Mouse (Mus musculus): ENCODE results near the gene Dscaml1. TPM values are rescaled to one million over a fixed set of nuclear protein-coding genes. Genes with fewer than 3 reads are reported as not detected.

Dscaml1 gene
- polyA plus RNA-seq, 2 experiments = not detected

- DNase-seq (ENCODE audit: low read depth in 3 of 3, low spot score in 3 of 3) (no peak), ATAC-seq (ENCODE audit: insufficient read depth) (no peak)
- Histone ChIP-seq H3K4me3 (ENCODE audit: insufficient read depth in 1 of 2, low read depth in 2 of 2, low read length in 2 of 2) (no peak overlapping the region), H3K4me1 (replicated peaks; ENCODE audit: control insufficient read depth in 2 of 2, insufficient read depth in 2 of 2, low read length in 1 of 2) (no peaks in the 10 kb centered on the region), H3K4me2 (ENCODE audit: low read depth) (no peak overlapping the region), H3K9me3 (ENCODE audit: control insufficient read depth, low read length) (no peaks in the 10 kb centered on the region), H3K27me3 (ENCODE audit: control insufficient read depth, insufficient read depth, low read length) (no peaks in the 10 kb centered on the region), H3K9ac (replicated peaks) (no peak overlapping the region), H3K36me3 (replicated peaks; ENCODE audit: control insufficient read depth, insufficient read depth, low read depth) (no peaks in the 10 kb centered on the region), H3K27ac (no peak overlapping the region)
- no peak for TF ChIP-seq EP300 (IDR thresholded peaks at IDR 0.05; ENCODE audit: low read depth)
- 52% methylated on average over 5 of the region's 5 CpGs for WGBS (ENCODE audit: insufficient replicate concordance)
These were observed 171.7 kb downstream of the Dscaml1 start for GRCm38 (mm10) chr9:45598117-45598516.

GRCm38 (mm10) chr9:45599377-45599776, 172.9 kb downstream of the Dscaml1 start:
- DNase-seq (ENCODE audit: low read depth in 3 of 3, low spot score in 3 of 3) (no peak), ATAC-seq (ENCODE audit: insufficient read depth) (no peak)
- TF ChIP-seq CTCF (IDR thresholded peaks at IDR 0.05; ENCODE audit: low read depth) (no peak), EP300 (IDR thresholded peaks at IDR 0.05; ENCODE audit: low read depth) (no peak)
- no peaks in the 10 kb centered on the region for H3K9me3 ChIP-seq (ENCODE audit: control insufficient read depth, low read length)
- H3K9ac ChIP-seq (replicated peaks) = no peak overlapping the region
- no peaks in the 10 kb centered on the region for H3K4me1 ChIP-seq (replicated peaks; ENCODE audit: control insufficient read depth in 2 of 2, insufficient read depth in 2 of 2, low read length in 1 of 2)
- no peak overlapping the region for H3K4me2 ChIP-seq (ENCODE audit: low read depth)
- no peaks in the 10 kb centered on the region for H3K27me3 ChIP-seq (ENCODE audit: control insufficient read depth, insufficient read depth, low read length)
- 39% methylated on average over 4 of the region's 4 CpGs for WGBS (ENCODE audit: insufficient replicate concordance)
- no peak overlapping the region for H3K4me3 ChIP-seq (ENCODE audit: insufficient read depth in 1 of 2, low read depth in 2 of 2, low read length in 2 of 2)
- no peak overlapping the region for H3K27ac ChIP-seq
- no peaks in the 10 kb centered on the region for H3K36me3 ChIP-seq (replicated peaks; ENCODE audit: control insufficient read depth, insufficient read depth, low read depth)

DNA sequence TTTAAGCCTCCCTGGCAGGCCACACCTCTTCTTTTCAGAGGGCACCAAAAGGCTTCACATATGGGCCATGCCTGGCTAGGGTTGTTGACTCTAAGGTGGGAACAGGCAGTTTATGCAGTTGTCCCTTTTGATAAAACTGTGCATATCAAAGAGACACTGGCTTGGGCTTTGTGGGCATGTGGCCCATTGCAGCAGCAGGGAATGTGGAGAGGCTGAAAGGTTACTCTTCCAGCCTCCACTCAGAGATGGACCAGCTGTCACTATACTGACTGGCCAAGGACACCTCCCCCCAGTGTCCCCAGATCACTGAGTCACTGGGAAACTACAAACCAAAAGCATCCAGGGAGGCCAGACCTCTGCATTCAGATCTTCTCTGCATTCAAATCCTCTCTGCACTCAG, 180.9 kb downstream of the Dscaml1 start:
- DNase-seq (ENCODE audit: low read depth in 3 of 3, low spot score in 3 of 3) (no peak), ATAC-seq (ENCODE audit: insufficient read depth) (no peak)
- Histone ChIP-seq H3K27ac (no peak overlapping the region), H3K36me3 (replicated peaks; ENCODE audit: control insufficient read depth, insufficient read depth, low read depth) (no peaks in the 10 kb centered on the region), H3K9me3 (ENCODE audit: control insufficient read depth, low read length) (no peaks in the 10 kb centered on the region), H3K9ac (replicated peaks) (no peak overlapping the region), H3K27me3 (ENCODE audit: control insufficient read depth, insufficient read depth, low read length) (no peaks in the 10 kb centered on the region), H3K4me3 (ENCODE audit: insufficient read depth in 1 of 2, low read depth in 2 of 2, low read length in 2 of 2) (no peak overlapping the region), H3K4me1 (replicated peaks; ENCODE audit: control insufficient read depth in 2 of 2, insufficient read depth in 2 of 2, low read length in 1 of 2) (no peaks in the 10 kb centered on the region), H3K4me2 (ENCODE audit: low read depth) (no peak overlapping the region)
- TF ChIP-seq CTCF (IDR thresholded peaks at IDR 0.05; ENCODE audit: low read depth) (no peak), EP300 (IDR thresholded peaks at IDR 0.05; ENCODE audit: low read depth) (no peak)

DNA sequence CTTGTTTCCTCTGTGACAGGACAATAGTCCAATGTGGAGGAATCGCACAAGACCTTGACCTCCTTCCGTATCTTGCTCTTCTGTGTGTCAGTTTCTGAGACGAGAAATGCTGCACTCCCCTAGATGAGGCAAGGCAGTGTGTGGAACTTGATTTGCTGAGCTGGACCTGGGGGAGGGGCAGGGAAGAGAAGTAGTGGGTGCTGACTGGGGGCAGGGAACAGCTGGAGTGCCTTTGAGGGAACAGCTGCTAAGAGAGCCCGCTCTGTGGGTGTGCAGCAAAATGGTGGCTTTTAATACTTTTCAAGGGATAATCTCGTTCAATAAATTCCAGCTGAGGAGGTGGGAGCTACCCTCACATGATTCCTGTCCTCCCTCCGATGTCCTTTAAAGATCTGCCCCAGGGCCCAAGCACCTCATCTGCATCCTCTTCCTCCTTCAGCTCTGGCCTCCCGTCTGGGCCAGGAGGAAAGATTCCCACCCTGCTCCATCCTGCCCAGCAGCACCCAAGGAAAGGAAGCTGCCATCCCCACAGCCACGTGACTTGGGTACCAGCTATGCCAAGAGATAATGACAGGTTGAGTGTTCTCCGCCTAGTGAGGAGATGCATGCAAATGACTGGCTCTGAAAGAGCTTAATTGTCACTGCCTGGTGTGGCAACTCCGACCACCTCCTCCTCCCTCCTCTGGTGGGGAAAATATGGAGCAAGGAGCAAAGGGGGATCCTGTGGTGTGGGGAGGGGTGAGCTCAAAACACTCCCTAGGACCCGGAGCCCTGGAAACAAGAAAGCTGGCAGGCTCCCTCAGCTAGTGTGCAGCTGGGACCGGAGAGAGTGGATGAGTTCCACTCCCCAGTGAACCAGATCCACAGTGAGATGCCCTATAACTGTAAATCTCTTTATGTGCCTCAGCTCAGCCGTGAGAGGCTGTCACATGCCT, 181.9 kb downstream of the Dscaml1 start:
- DNase-seq (ENCODE audit: low read depth in 3 of 3, low spot score in 3 of 3) (no peak), ATAC-seq (ENCODE audit: insufficient read depth) (no peak)
- Histone ChIP-seq H3K9ac (replicated peaks) (no peak overlapping the region), H3K9me3 (ENCODE audit: control insufficient read depth, low read length) (no peaks in the 10 kb centered on the region), H3K4me3 (ENCODE audit: insufficient read depth in 1 of 2, low read depth in 2 of 2, low read length in 2 of 2) (no peak overlapping the region), H3K36me3 (replicated peaks; ENCODE audit: control insufficient read depth, insufficient read depth, low read depth) (no peaks in the 10 kb centered on the region), H3K4me1 (replicated peaks; ENCODE audit: control insufficient read depth in 2 of 2, insufficient read depth in 2 of 2, low read length in 1 of 2) (no peaks in the 10 kb centered on the region), H3K27ac (no peak overlapping the region), H3K27me3 (ENCODE audit: control insufficient read depth, insufficient read depth, low read length) (no peaks in the 10 kb centered on the region), H3K4me2 (ENCODE audit: low read depth) (no peak overlapping the region)
- WGBS (ENCODE audit: insufficient replicate concordance) = 33% methylated on average over 13 of the region's 13 CpGs
- no peak for TF ChIP-seq EP300 (IDR thresholded peaks at IDR 0.05; ENCODE audit: low read depth)
- TF ChIP-seq CTCF (IDR thresholded peaks at IDR 0.05; ENCODE audit: low read depth) = no peak

DNA sequence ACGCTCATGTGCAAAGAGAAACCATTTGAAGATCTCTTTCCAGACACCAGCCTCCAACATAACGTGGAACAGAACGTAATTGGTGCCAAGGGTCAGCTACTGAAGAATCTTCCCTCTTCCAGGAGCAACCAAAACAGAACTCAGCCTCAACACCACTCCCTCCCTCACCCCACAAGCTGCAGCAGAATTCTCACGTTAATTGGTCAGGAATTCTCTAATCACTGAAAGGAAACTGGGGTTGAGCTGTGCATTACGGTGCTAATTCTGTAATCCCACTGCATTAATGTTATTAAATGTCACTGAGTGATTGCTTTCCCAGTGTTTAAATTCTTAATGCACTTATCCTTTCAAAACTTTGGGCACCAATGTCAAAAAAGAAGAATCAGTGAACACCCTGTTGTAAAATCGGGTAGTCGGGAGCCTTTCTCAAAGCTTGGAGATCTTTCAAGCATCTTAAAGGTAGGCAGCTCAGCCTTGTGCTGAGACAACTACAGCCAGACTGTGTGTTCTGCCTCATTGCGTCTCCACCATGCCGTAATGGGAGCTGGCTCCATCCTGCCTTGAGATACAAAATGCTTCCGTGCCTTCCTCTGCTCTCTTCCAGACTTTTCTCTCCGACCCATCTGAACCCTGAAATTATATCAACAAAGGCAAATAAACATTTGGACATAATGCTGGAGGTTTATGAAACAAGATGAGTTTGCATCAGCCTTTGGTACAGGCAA, 184.1 kb downstream of the Dscaml1 start:
- WGBS (ENCODE audit: insufficient replicate concordance) = 56% methylated on average over 11 of the region's 11 CpGs
- no peak for TF ChIP-seq EP300 (IDR thresholded peaks at IDR 0.05; ENCODE audit: low read depth)
- TF ChIP-seq CTCF (IDR thresholded peaks at IDR 0.05; ENCODE audit: low read depth) = no peak
- no peak for ATAC-seq (ENCODE audit: insufficient read depth)

More for the DNA sequence above, 184.1 kb downstream of the Dscaml1 start:
- Histone ChIP-seq H3K4me2 (ENCODE audit: low read depth) (no peak overlapping the region), H3K4me1 (replicated peaks; ENCODE audit: control insufficient read depth in 2 of 2, insufficient read depth in 2 of 2, low read length in 1 of 2) (no peaks in the 10 kb centered on the region), H3K36me3 (replicated peaks; ENCODE audit: control insufficient read depth, insufficient read depth, low read depth) (no peaks in the 10 kb centered on the region), H3K27me3 (ENCODE audit: control insufficient read depth, insufficient read depth, low read length) (no peaks in the 10 kb centered on the region), H3K27ac (no peak overlapping the region), H3K9me3 (ENCODE audit: control insufficient read depth, low read length) (no peaks in the 10 kb centered on the region), H3K9ac (replicated peaks) (no peak overlapping the region), H3K4me3 (ENCODE audit: insufficient read depth in 1 of 2, low read depth in 2 of 2, low read length in 2 of 2) (no peak overlapping the region)
- no peak for DNase-seq (ENCODE audit: low read depth in 3 of 3, low spot score in 3 of 3)
